Mouse (Mus musculus) CD8-positive naive resting alpha-beta T cell, adult 2 months (primary cell): Measurements from ENCODE around the gene Fat3.

Experiments
- DNase-seq, 2 experiments: peaks; one replicate each; pipeline ENCODE4 v3.0.0; 2022; ENCODE audit warnings: low read depth in 2 of 2, low spot score in 2 of 2

The Fat3 gene

GRCm38 (mm10) chr9:16147735-16148134, 353.4 kb downstream of the Fat3 start:
- no peak for DNase-seq

GRCm38 (mm10) chr9:16144684-16145083, 356.4 kb downstream of the Fat3 start:
- no peak for DNase-seq

GRCm38 (mm10) chr9:16139300-16139699, 361.8 kb downstream of the Fat3 start:
- no peak for DNase-seq

- DNase-seq, result no peak
Measured at GRCm38 (mm10) chr9:16133098-16133497, 368.0 kb downstream of the Fat3 start.

GRCm38 (mm10) chr9:16132594-16132993, 368.5 kb downstream of the Fat3 start:
- DNase-seq, result no peak

GRCm38 (mm10) chr9:16121756-16122155, 379.3 kb downstream of the Fat3 start:
- no peak for DNase-seq

GRCm38 (mm10) chr9:16114821-16115485, 386.1 kb downstream of the Fat3 start:
- DNase-seq, result no peak

GRCm38 (mm10) chr9:16113936-16114642, 387.0 kb downstream of the Fat3 start:
- DNase-seq, result no peak

GRCm38 (mm10) chr9:16107900-16108299, 393.2 kb downstream of the Fat3 start:
- DNase-seq, result no peak

- no peak for DNase-seq
Measured at GRCm38 (mm10) chr9:16107386-16107785, 393.7 kb downstream of the Fat3 start.

GRCm38 (mm10) chr9:16098553-16098952, 402.5 kb downstream of the Fat3 start:
- no peak for DNase-seq

- no peak for DNase-seq
Measured at GRCm38 (mm10) chr9:16093047-16093668, 407.9 kb downstream of the Fat3 start.

GRCm38 (mm10) chr9:16092051-16092967, 408.8 kb downstream of the Fat3 start:
- DNase-seq, result no peak

GRCm38 (mm10) chr9:16079292-16079691, 421.8 kb downstream of the Fat3 start:
- DNase-seq, result no peak

- DNase-seq, result no peak
Measured at GRCm38 (mm10) chr9:16074664-16075063, 426.4 kb downstream of the Fat3 start.

- no peak for DNase-seq
Measured at GRCm38 (mm10) chr9:16074116-16074515, 427.0 kb downstream of the Fat3 start.

GRCm38 (mm10) chr9:16063447-16063846, 437.6 kb downstream of the Fat3 start:
- DNase-seq, result no peak

- DNase-seq, result no peak
Measured at GRCm38 (mm10) chr9:16062472-16062871, 438.6 kb downstream of the Fat3 start.

GRCm38 (mm10) chr9:16046686-16047085, 454.4 kb downstream of the Fat3 start:
- no peak for DNase-seq

- no peak for DNase-seq
Measured at GRCm38 (mm10) chr9:16037375-16037774, 463.7 kb downstream of the Fat3 start.

GRCm38 (mm10) chr9:16036346-16036745, 464.7 kb downstream of the Fat3 start:
- no peak for DNase-seq
